Mouse (Mus musculus) CD4-positive, CD25-positive, alpha-beta regulatory T cell, adult 4 months (primary cell): ENCODE results near the gene Vps37c. TPM values are rescaled to one million over a fixed set of nuclear protein-coding genes. Genes with fewer than 3 reads are reported as not detected.
A peak's percentile ranks its signal among the peaks of the same experiment; 100 is the strongest.

Experiments
- ATAC-seq: one replicate; pipeline ENCODE4 v1.8.0; 2017
- polyA plus RNA-seq, 2 experiments: library from polyadenylated mRNA; unstranded; fragments of 100-300 nt; shearing (Covaris generic); gene quantifications; one replicate each; pipeline ENCODE4 v1.2.1; 2017

Vps37c gene
- 10 to 100 TPM; 14.5 to 15.7 TPM for polyA plus RNA-seq

GRCm38 (mm10) chr19:10688537-10689352 lies at the start of gene Vps37c:
TSS of gene Vps37c (plus strand) at chr19:10688735.
- peak; percentile 79 for ATAC-seq

GRCm38 (mm10) chr19:10640080-10640479 lies 48.5 kb upstream of the Vps37c start:
- no peak for ATAC-seq

GRCm38 (mm10) chr19:10640589-10641378 lies 47.8 kb upstream of the Vps37c start:
- ATAC-seq = no peak

- no peak for ATAC-seq
Observed at GRCm38 (mm10) chr19:10645616-10646015, 42.9 kb upstream of the Vps37c start.

GRCm38 (mm10) chr19:10648156-10648555 lies 40.4 kb upstream of the Vps37c start:
- no peak for ATAC-seq

GRCm38 (mm10) chr19:10656058-10656457 lies 32.5 kb upstream of the Vps37c start:
- no peak for ATAC-seq

GRCm38 (mm10) chr19:10657742-10658141 lies 30.8 kb upstream of the Vps37c start:
- no peak for ATAC-seq

- ATAC-seq = no peak
Observed at GRCm38 (mm10) chr19:10658406-10658805, 30.1 kb upstream of the Vps37c start.

GRCm38 (mm10) chr19:10661373-10661772 lies 27.2 kb upstream of the Vps37c start:
- no peak for ATAC-seq

- ATAC-seq = no peak
Observed at GRCm38 (mm10) chr19:10661919-10662318, 26.6 kb upstream of the Vps37c start.

- ATAC-seq = no peak
Observed at GRCm38 (mm10) chr19:10662665-10663064, 25.9 kb upstream of the Vps37c start.

- ATAC-seq = no peak
Observed at GRCm38 (mm10) chr19:10665093-10665492, 23.4 kb upstream of the Vps37c start.

GRCm38 (mm10) chr19:10665499-10665898 lies 23.0 kb upstream of the Vps37c start:
- ATAC-seq = no peak

GRCm38 (mm10) chr19:10671319-10671718 lies 17.2 kb upstream of the Vps37c start:
- ATAC-seq = no peak

- no peak for ATAC-seq
Observed at GRCm38 (mm10) chr19:10671854-10672417, 16.6 kb upstream of the Vps37c start.

GRCm38 (mm10) chr19:10673275-10673674 lies 15.3 kb upstream of the Vps37c start:
- ATAC-seq = no peak

GRCm38 (mm10) chr19:10676656-10677055 lies 11.9 kb upstream of the Vps37c start:
- no peak for ATAC-seq

GRCm38 (mm10) chr19:10677915-10678771 lies 10.4 kb upstream of the Vps37c start, which contains the start of gene Pga5:
TSS of gene Pga5 (minus strand) at chr19:10678071.
- peak; percentile 41 for ATAC-seq

- no peak for ATAC-seq
Observed at GRCm38 (mm10) chr19:10678772-10679067, 9.8 kb upstream of the Vps37c start.

- ATAC-seq = no peak
Observed at GRCm38 (mm10) chr19:10681571-10681970, 7.0 kb upstream of the Vps37c start.

- ATAC-seq = no peak
Observed at GRCm38 (mm10) chr19:10685081-10685480, 3.5 kb upstream of the Vps37c start.

GRCm38 (mm10) chr19:10685727-10686126 lies 2.8 kb upstream of the Vps37c start:
- no peak for ATAC-seq
